Mouse (Mus musculus) MEL-GATA-1-ER (cell line): ENCODE measurements around the gene Slc25a25.

ENCODE experiments used
- DNase-seq: peaks from one replicate; pipeline ENCODE4 v3.0.0-alpha.2; 2012; ENCODE audit warnings: low read depth; ENCODE audit errors: extremely low read depth

The Slc25a25 gene

GRCm38 (mm10) chr2:32429215-32429891 is 21.9 kb downstream of the Slc25a25 start:
- peak; percentile 18 for DNase-seq

- DNase-seq, result no peak
Observed at GRCm38 (mm10) chr2:32428262-32428722, 23.0 kb downstream of the Slc25a25 start.

GRCm38 (mm10) chr2:32427720-32428119 is 23.5 kb downstream of the Slc25a25 start:
- DNase-seq, result no peak

GRCm38 (mm10) chr2:32426141-32426540 is 25.1 kb downstream of the Slc25a25 start:
- no peak for DNase-seq

- no peak for DNase-seq
Observed at GRCm38 (mm10) chr2:32425568-32425967, 25.7 kb downstream of the Slc25a25 start.

GRCm38 (mm10) chr2:32424796-32425195 is 26.4 kb downstream of the Slc25a25 start:
- DNase-seq, result no peak

GRCm38 (mm10) chr2:32423481-32424331 is 27.5 kb downstream of the Slc25a25 start:
- DNase-seq, result peak; percentile 34

GRCm38 (mm10) chr2:32421851-32422251 is 29.4 kb downstream of the Slc25a25 start:
- no peak for DNase-seq

GRCm38 (mm10) chr2:32420647-32421046 is 30.6 kb downstream of the Slc25a25 start:
- DNase-seq, result no peak

- DNase-seq, result no peak
Observed at GRCm38 (mm10) chr2:32420066-32420608, 31.1 kb downstream of the Slc25a25 start.

- no peak for DNase-seq
Observed at GRCm38 (mm10) chr2:32419359-32419758, 31.9 kb downstream of the Slc25a25 start.

- no peak for DNase-seq
Observed at GRCm38 (mm10) chr2:32418430-32419151, 32.7 kb downstream of the Slc25a25 start.

- DNase-seq, result no peak
Observed at GRCm38 (mm10) chr2:32417486-32417885, 33.8 kb downstream of the Slc25a25 start.

GRCm38 (mm10) chr2:32416556-32416955 is 34.7 kb downstream of the Slc25a25 start:
- DNase-seq, result no peak

- DNase-seq, result no peak
Observed at GRCm38 (mm10) chr2:32415801-32416200, 35.4 kb downstream of the Slc25a25 start.

GRCm38 (mm10) chr2:32413936-32414335 is 37.3 kb downstream of the Slc25a25 start:
- DNase-seq, result no peak

- no peak for DNase-seq
Observed at GRCm38 (mm10) chr2:32412742-32413531, 38.3 kb downstream of the Slc25a25 start.

GRCm38 (mm10) chr2:32411407-32411806 is 39.8 kb downstream of the Slc25a25 start:
- DNase-seq, result no peak

GRCm38 (mm10) chr2:32408429-32409424 is 42.5 kb downstream of the Slc25a25 start:
- DNase-seq, result no peak
